Mouse (Mus musculus) testis, adult 2 months (tissue): ENCODE measurements at regions not wholly inside any gene's neighbourhood (a gene's known extent, or its start where the extent isn't known, plus 50 kb on each side); places are given as distances from the start of the nearest gene placed in this dataset.

ENCODE experiments used
- CTCF ChIP-seq: fragments of 200-500 bp; IDR thresholded peaks from 2 replicates; pipeline ENCODE4 v1.5.1; 2012; ENCODE audit warnings: low read depth, mild to moderate bottlenecking, inconsistent platforms, low read length, moderate library complexity; ENCODE audit not compliant: control insufficient read depth, insufficient read depth, insufficient replicate concordance
- POLR2A ChIP-seq: fragments of 200-500 bp; IDR thresholded peaks from 2 replicates; pipeline ENCODE4 v1.6.1; 2012; ENCODE audit warnings: low read depth, mild to moderate bottlenecking, inconsistent platforms, low read length, moderate library complexity; ENCODE audit not compliant: control insufficient read depth

GRCm38 (mm10) chr13:83868922-83869321 is 353.2 kb upstream of the Tmem161b start:
- TF ChIP-seq CTCF: no peak
- TF ChIP-seq POLR2A: no peak
